8 mouse cellular contexts compared by ENCODE assay signal in the genomic region with DNA sequence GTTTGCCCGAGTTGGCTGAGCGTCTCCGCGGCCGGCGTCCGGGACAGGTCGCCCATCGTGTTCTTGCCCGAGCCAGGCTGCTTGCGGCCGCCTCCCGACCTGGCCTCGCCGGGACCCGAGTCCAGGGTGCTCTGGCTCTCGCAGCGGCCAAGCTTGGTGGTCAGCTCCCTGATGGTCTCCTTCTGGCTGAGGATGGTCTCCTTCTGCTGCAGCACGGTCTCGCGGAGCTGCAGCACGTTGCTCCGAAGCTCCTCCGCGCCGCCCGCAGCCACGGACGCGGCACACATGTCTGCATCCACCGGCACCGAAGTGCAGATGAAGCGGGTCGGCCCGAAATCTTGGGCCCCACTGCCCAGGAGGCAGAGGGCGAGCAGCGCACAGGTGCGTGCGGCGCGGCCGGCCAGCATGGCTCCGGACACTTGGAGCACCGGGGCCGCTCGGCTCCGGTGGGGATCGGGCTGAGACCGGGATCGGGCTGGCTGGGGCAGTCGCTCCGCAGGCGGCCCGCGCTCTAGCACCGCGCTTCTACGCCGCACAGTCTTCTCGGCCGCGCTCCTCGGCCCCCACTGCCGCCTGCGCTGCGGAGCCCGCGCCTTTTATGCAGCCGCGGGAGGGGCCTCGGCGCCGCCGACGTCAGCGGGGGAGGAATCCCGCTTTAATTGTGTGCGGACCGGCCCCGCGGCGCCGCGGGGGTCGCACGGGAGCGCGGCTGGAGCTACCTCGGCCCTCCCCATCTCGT. TPM values are rescaled to one million over a fixed set of nuclear protein-coding genes. Genes with fewer than 3 reads are reported as not detected.
DNase-seq lines count a peak whose midpoint lies in the region; ATAC-seq and TF ChIP-seq lines count a peak whose summit lies in the region.

Gene Nptx1, minus strand, starts transcription at position 571 of the 739 bp plus-strand sequence.

- ATAC-seq in frontal cortex, adult (ENCODE audit: low TSS enrichment) = peak; percentile 32; the same call in 1 of the 2 replicates
- 0 out of 2 replicates have a peak, but pooled peaks have one; percentile 36 for ATAC-seq in heart, embryonic 15.5 days (replicated peaks; ENCODE audit: insufficient number of reproducible peaks, insufficient read depth, low FRiP score, low read depth)
- ATAC-seq in midbrain, embryonic 15.5 days (replicated peaks) = peak; percentile 64
- ATAC-seq in erythroid progenitor cell, adult 5-6 weeks (replicated peaks; ENCODE audit: low FRiP score, poor library complexity, severe bottlenecking) = no peak

- H3K36me3 ChIP-seq in heart, embryonic 15.5 days = no peaks in the 10 kb centered on the region
- H3K36me3 ChIP-seq in midbrain, embryonic 15.5 days (replicated peaks) = no peaks in the 10 kb centered on the region

- no peak for TF ChIP-seq CTCF in left cerebral cortex, adult 2 months (IDR thresholded peaks at IDR 0.05)

- DNase-seq in frontal cortex, postnatal 25 days (ENCODE audit: low spot score in 2 of 2) = no peak
- peak; percentile 28 for DNase-seq in CD4-positive helper T cell, adult 2 months (ENCODE audit: low read depth, low spot score)
- DNase-seq in cerebellum, adult 9-11 months = peak; percentile 88
- peak; percentile 81 to 86 for DNase-seq in left cerebral cortex, adult 2 months (ENCODE audit: extremely low spot score in 1 of 2, low spot score in 2 of 2)

- H3K27ac ChIP-seq in heart, embryonic 15.5 days = no peak within 1 kb of the TSS
- H3K27ac ChIP-seq in left cerebral cortex, adult 2 months = peak within 1 kb of the TSS; percentile 89
- peak within 1 kb of the TSS; percentile 68 for H3K27ac ChIP-seq in midbrain, embryonic 15.5 days

- intact Hi-C loops in left cerebral cortex, adult 2 months (cut with DNase I) = loop anchor here (2.0 to 5.0 kb wide), 4 partner anchors 33 to 360 kb away; partner anchors contain the start of gene Rptor

- H3K9me3 ChIP-seq in heart, embryonic 15.5 days (replicated peaks) = no peaks in the 10 kb centered on the region
- H3K9me3 ChIP-seq in midbrain, embryonic 15.5 days = no peaks in the 10 kb centered on the region

- WGBS in heart, embryonic 15.5 days = under 1% methylated on average over 90 of the region's 90 CpGs
- under 1% methylated on average over 90 of the region's 90 CpGs for WGBS in midbrain, embryonic 15.5 days

- peak within 1 kb of the TSS; percentile 60 for H3K4me3 ChIP-seq in heart, embryonic 15.5 days
- peak within 1 kb of the TSS; percentile 93 for H3K4me3 ChIP-seq in left cerebral cortex, adult 2 months
- peak within 1 kb of the TSS; percentile 76 for H3K4me3 ChIP-seq in midbrain, embryonic 15.5 days

- H3K27me3 ChIP-seq in heart, embryonic 15.5 days = peaks cover 98% of the 10 kb centered on the region
- peaks cover 28% of the 10 kb centered on the region for H3K27me3 ChIP-seq in midbrain, embryonic 15.5 days (replicated peaks)

- H3K9ac ChIP-seq in heart, embryonic 15.5 days = peak within 1 kb of the TSS; percentile 31
- peak within 1 kb of the TSS; percentile 65 for H3K9ac ChIP-seq in midbrain, embryonic 15.5 days

- peak within 1 kb of the TSS; percentile 97 for H3K4me2 ChIP-seq in heart, embryonic 15.5 days
- peak within 1 kb of the TSS; percentile 98 for H3K4me2 ChIP-seq in midbrain, embryonic 15.5 days

- H3K4me1 ChIP-seq in heart, embryonic 15.5 days (replicated peaks) = peaks cover 45% of the 10 kb centered on the region
- H3K4me1 ChIP-seq in midbrain, embryonic 15.5 days = peaks cover 63% of the 10 kb centered on the region

RNA-seq across cellular contexts. Expression of gene Nptx1, which starts in this region (rescaled TPM):
- 0.79 and 1.1 TPM in 2 replicates for polyA plus RNA-seq in heart, embryonic 15.5 days (2015; fragmentation: Nextera tagmentation; extraction: Ambion mirVana)
- total RNA-seq in left cerebral cortex, adult 2 months (2021) = 100 to 1,000 TPM; 247 to 272 TPM
- polyA plus RNA-seq in midbrain, embryonic 15.5 days (2015; fragmentation: Nextera tagmentation; extraction: Ambion mirVana) = 13.6 and 13.7 TPM in 2 replicates
- total RNA-seq in erythroid progenitor cell, adult 5-6 weeks (2015; ENCODE audit: low replicate concordance) = not detected in 2 replicates
- total RNA-seq in erythroid progenitor cell, adult 5-6 weeks (2017; ENCODE audit: low replicate concordance) = not detected in 2 replicates

Comparison
In these comparisons a context has a peak if more than half of its experiments do, and no peak if none do; other contexts are left out.
1. RNA of gene Nptx1 (total RNA-seq): 247 to 272 TPM in left cerebral cortex, adult 2 months; not detected in erythroid progenitor cell, adult 5-6 weeks; every median in the first group is over 100 times any median in the second.
2. DNase-seq: peak in CD4-positive helper T cell, adult 2 months (single experiment), cerebellum, adult 9-11 months (single experiment) and left cerebral cortex, adult 2 months (2 of 2); none in frontal cortex, postnatal 25 days (0 of 2).
3. Peak in every context shown above with its lines, with median percentiles within 50 percentile points of each other: H3K4me3 ChIP-seq.